Mouse (Mus musculus) myocyte (in vitro differentiated cells): ENCODE data around the gene Eif4a3. TPM values are rescaled to one million over a fixed set of nuclear protein-coding genes. Genes with fewer than 3 reads are reported as not detected.
"Not testable (repeated sequence)": the region's sequence is repeated elsewhere in the genome, so short reads cannot be mapped to it uniquely, and the experiment has no call there.

ENCODE experiments used
- H3K27me3 ChIP-seq: one replicate; pipeline ENCODE4 v1.6.1; 2011; ENCODE audit not compliant: control insufficient read depth, insufficient read depth, insufficient read length
- H3K36me3 ChIP-seq: one replicate; pipeline ENCODE4 v1.6.1; 2011; ENCODE audit not compliant: control insufficient read depth, insufficient read depth
- H3K4me2 ChIP-seq: one replicate; pipeline ENCODE4 v1.6.1; 2011; ENCODE audit warnings: low read depth, control low read depth
- H3K4me3 ChIP-seq: one replicate; pipeline ENCODE4 v1.5.1; 2011; ENCODE audit warnings: mild to moderate bottlenecking, control low read depth, moderate library complexity
- H3K79me2 ChIP-seq: one replicate; pipeline ENCODE4 v1.6.1; 2011; ENCODE audit not compliant: control insufficient read depth, insufficient read depth
- H3ac ChIP-seq: one replicate; pipeline ENCODE4 v1.6.1; 2011; ENCODE audit not compliant: control insufficient read depth, insufficient read length
- CEBPB ChIP-seq: IDR thresholded peaks from 2 replicates; pipeline ENCODE4 v1.6.1; 2011; ENCODE audit warnings: mild to moderate bottlenecking, moderate library complexity; ENCODE audit not compliant: poor library complexity, insufficient read depth, severe bottlenecking
- E2F4 ChIP-seq: IDR thresholded peaks from one replicate; pipeline ENCODE4 v1.6.1; 2011; ENCODE audit warnings: mild to moderate bottlenecking, control low read depth, moderate library complexity; ENCODE audit not compliant: insufficient read depth
- MAX ChIP-seq: IDR thresholded peaks from one replicate; pipeline ENCODE4 v1.6.1; 2011; ENCODE audit warnings: low read depth, mild to moderate bottlenecking, control low read depth
- MYOD1 ChIP-seq, 3 experiments: IDR thresholded peaks; one replicate each; pipeline ENCODE4 v1.6.1; 2011; ENCODE audit warnings: control low read depth in 2 of 3, low read depth in 2 of 3, mild to moderate bottlenecking in 2 of 3, moderate library complexity in 1 of 3; ENCODE audit not compliant: insufficient read length in 2 of 3, control insufficient read depth in 1 of 3
- MYOG ChIP-seq, 3 experiments: IDR thresholded peaks; one replicate each; pipeline ENCODE4 v1.6.1; 2011; ENCODE audit warnings: control low read depth in 2 of 3, low read depth in 2 of 3, mild to moderate bottlenecking in 2 of 3; ENCODE audit not compliant: insufficient read length in 2 of 3, control insufficient read depth in 1 of 3, insufficient read depth in 1 of 3
- POLR2A ChIP-seq: IDR thresholded peaks from one replicate; pipeline ENCODE4 v1.6.1; 2011; ENCODE audit warnings: low read depth, mild to moderate bottlenecking, control low read depth, moderate library complexity; ENCODE audit not compliant: insufficient read length
- POLR2AphosphoS2 ChIP-seq: IDR thresholded peaks from one replicate; pipeline ENCODE4 v1.6.1; 2011; ENCODE audit warnings: low read depth, control low read depth; ENCODE audit not compliant: insufficient read length
- REST ChIP-seq: IDR thresholded peaks from one replicate; pipeline ENCODE4 v1.6.1; 2011; ENCODE audit warnings: mild to moderate bottlenecking, control low read depth, moderate library complexity; ENCODE audit not compliant: insufficient read depth, insufficient read length
- SRF ChIP-seq: IDR thresholded peaks from one replicate; pipeline ENCODE4 v1.6.1; 2011; ENCODE audit warnings: low read depth; ENCODE audit not compliant: control insufficient read depth, insufficient read length
- TCF12 ChIP-seq: IDR thresholded peaks from one replicate; pipeline ENCODE4 v1.6.1; 2011; ENCODE audit warnings: mild to moderate bottlenecking, control low read depth; ENCODE audit not compliant: poor library complexity, insufficient read depth, severe bottlenecking
- TCF3 ChIP-seq: IDR thresholded peaks from one replicate; pipeline ENCODE4 v1.6.1; 2011; ENCODE audit warnings: low read depth, control low read depth; ENCODE audit not compliant: insufficient read length
- USF1 ChIP-seq: IDR thresholded peaks from one replicate; pipeline ENCODE4 v1.6.1; 2011; ENCODE audit warnings: low read depth, mild to moderate bottlenecking, control low read depth, moderate library complexity
- polyA plus RNA-seq: library from polyadenylated mRNA; unstranded; fragments of >200 nt; fragmentation: generic; extraction: Trizol; gene quantifications from one replicate; pipeline ENCODE4 v1.2.1, GENCODE M21; 2012; ENCODE audit warnings: missing spikeins

Gene Eif4a3
- polyA plus RNA-seq, 1 experiment, result 247 TPM

GRCm38 (mm10) chr11:119259977-119260376, 39.9 kb downstream of the Eif4a3 start:
- H3K27me3 ChIP-seq, result peaks cover 39% of the 10 kb centered on the region
- no peak overlapping the region for H3K4me2 ChIP-seq
- H3K4me3 ChIP-seq, result no peak overlapping the region

GRCm38 (mm10) chr11:119258572-119259322, 41.1 kb downstream of the Eif4a3 start:
- Histone ChIP-seq H3K36me3 (no peaks in the 10 kb centered on the region), H3ac (no peak overlapping the region), H3K4me2 (peak overlapping the region; percentile 93), H3K27me3 (peaks cover 40% of the 10 kb centered on the region), H3K4me3 (peak overlapping the region; percentile 17), H3K79me2 (no peaks in the 10 kb centered on the region)
- TF ChIP-seq USF1 (peak; percentile 96), TCF12 (no peak), MYOG (IDR thresholded peaks at IDR 0.05; ENCODE audit: control insufficient read depth in 1 of 3, insufficient read depth in 1 of 3, insufficient read length in 2 of 3, low read depth in 2 of 3) (no peak), POLR2A (peak; percentile 63), POLR2AphosphoS2 (peak; percentile 55)

More at GRCm38 (mm10) chr11:119259977-119260376, 39.9 kb downstream of the Eif4a3 start:
- TF ChIP-seq MAX, result no peak
- no peak for TF ChIP-seq E2F4
- no peak for TF ChIP-seq TCF12
- no peak for TF ChIP-seq REST
- TF ChIP-seq MYOD1 (IDR thresholded peaks at IDR 0.05; ENCODE audit: control insufficient read depth in 1 of 3, insufficient read length in 2 of 3, low read depth in 2 of 3), result no peak
- TF ChIP-seq POLR2AphosphoS2, result no peak
- no peak for TF ChIP-seq CEBPB
- TF ChIP-seq TCF3, result no peak
- TF ChIP-seq SRF, result no peak
- no peak for TF ChIP-seq MYOG (IDR thresholded peaks at IDR 0.05; ENCODE audit: control insufficient read depth in 1 of 3, insufficient read depth in 1 of 3, insufficient read length in 2 of 3, low read depth in 2 of 3)
- TF ChIP-seq USF1, result no peak
- no peak for TF ChIP-seq POLR2A
- Histone ChIP-seq H3K79me2 (no peaks in the 10 kb centered on the region), H3ac (no peak overlapping the region), H3K36me3 (no peaks in the 10 kb centered on the region)

- no peaks in the 10 kb centered on the region for H3K36me3 ChIP-seq
- H3K4me3 ChIP-seq, result peak overlapping the region; percentile 17
- peak overlapping the region; percentile 93 for H3K4me2 ChIP-seq
- H3K27me3 ChIP-seq, result peaks cover 41% of the 10 kb centered on the region
- no peaks in the 10 kb centered on the region for H3K79me2 ChIP-seq
- no peak for TF ChIP-seq TCF3
- no peak for TF ChIP-seq POLR2AphosphoS2
- no peak for TF ChIP-seq REST
- no peak for TF ChIP-seq MAX
- TF ChIP-seq SRF, result no peak
- TF ChIP-seq E2F4, result no peak
- no peak for TF ChIP-seq CEBPB
- no peak overlapping the region for H3ac ChIP-seq
Measured at GRCm38 (mm10) chr11:119258216-119258571, 41.7 kb downstream of the Eif4a3 start.

- not testable (repeated sequence) for H3K4me3 ChIP-seq, H3K79me2 ChIP-seq, H3ac ChIP-seq
Measured at GRCm38 (mm10) chr11:119256557-119256956, 43.3 kb downstream of the Eif4a3 start.

GRCm38 (mm10) chr11:119252854-119253541, 46.9 kb downstream of the Eif4a3 start:
- no peaks in the 10 kb centered on the region for H3K36me3 ChIP-seq
- no peak for TF ChIP-seq POLR2A
- TF ChIP-seq MAX, result no peak
- TF ChIP-seq USF1, result no peak
- no peak for TF ChIP-seq MYOG (IDR thresholded peaks at IDR 0.05; ENCODE audit: control insufficient read depth in 1 of 3, insufficient read depth in 1 of 3, insufficient read length in 2 of 3, low read depth in 2 of 3)
- TF ChIP-seq E2F4, result no peak
- no peak for TF ChIP-seq TCF12
- H3K4me2 ChIP-seq, result no peak overlapping the region
- no peaks in the 10 kb centered on the region for H3K79me2 ChIP-seq
- peaks cover 32% of the 10 kb centered on the region for H3K27me3 ChIP-seq
- no peak overlapping the region for H3ac ChIP-seq
- H3K4me3 ChIP-seq, result no peak overlapping the region

More at GRCm38 (mm10) chr11:119256557-119256956, 43.3 kb downstream of the Eif4a3 start:
- H3K4me2 ChIP-seq, H3K36me3 ChIP-seq: not testable (repeated sequence)
- peaks cover 44% of the 10 kb centered on the region for H3K27me3 ChIP-seq
